Mouse (Mus musculus) 416B (cell line): ENCODE data around the gene Lgals7.

Experiments
- DNase-seq: peaks from one replicate; pipeline ENCODE4 v3.0.0; 2011; ENCODE audit warnings: low read depth

Gene Lgals7

DNA sequence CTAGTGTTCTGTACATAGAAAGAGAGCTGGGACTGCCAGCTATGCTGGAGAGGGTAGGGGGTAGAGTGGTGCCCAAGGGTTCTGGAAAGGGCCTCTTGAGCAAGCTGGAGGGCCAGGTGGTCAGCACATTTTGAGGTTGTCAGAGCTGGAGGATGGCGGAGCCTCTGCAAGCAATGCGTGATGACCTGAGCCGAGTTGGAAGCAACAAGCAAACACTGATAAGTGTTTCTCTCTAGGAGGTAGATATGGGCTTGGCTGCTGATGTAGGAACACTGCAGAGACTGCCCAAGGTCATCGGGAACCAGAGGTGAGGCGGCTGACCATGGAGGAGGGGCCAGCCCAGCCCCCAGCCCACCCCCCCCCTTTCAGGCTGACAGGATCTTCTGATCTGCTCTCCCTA is 32.7 kb upstream of the Lgals7 start:
- no peak for DNase-seq

- DNase-seq: no peak
Observed at GRCm38 (mm10) chr7:28831411-28832125, 32.1 kb upstream of the Lgals7 start.

DNA sequence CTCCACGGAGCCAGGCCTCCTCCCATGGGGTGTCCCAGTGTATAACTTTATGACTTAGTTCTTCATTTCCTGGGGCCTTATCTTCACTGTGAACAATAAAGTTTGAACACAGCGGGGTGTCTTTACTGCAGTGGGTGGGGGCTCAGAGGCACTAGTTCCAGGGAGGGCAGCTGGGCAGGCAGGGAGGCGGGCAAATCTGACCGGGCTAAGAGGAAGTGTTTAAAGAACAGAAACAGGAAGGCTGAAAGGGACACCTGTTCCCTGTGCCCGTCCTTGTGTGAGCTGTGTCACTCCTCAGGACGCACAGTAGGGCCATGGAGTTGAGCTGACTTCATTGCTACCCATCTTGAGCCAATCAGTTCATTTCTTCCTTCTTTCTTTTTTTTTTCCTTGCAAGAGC is 31.5 kb upstream of the Lgals7 start:
- DNase-seq: no peak

GRCm38 (mm10) chr7:28833723-28834347 is 29.8 kb upstream of the Lgals7 start, which contains the start of gene Lgals4:
Lgals4 (plus strand) TSS chr7:28833854.
- no peak for DNase-seq

DNA sequence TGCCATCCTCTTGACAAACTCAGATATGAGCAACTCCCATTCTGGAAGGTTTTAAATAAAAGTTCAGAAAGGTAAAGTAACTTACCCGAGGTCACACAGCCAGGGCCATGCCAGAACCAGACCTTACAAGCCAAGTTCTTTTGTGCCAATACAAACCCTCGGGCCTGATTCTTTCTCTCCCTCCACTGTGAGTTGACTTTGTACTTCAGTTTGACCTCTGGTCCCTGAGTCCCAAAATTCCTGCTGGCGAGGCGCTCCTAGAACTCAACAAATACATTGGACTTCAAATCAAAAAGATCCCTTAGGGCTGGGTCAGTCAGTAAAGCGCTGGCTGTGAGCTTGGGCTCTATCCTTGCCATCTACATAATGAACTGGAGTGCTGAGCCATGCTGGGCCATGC is 26.7 kb upstream of the Lgals7 start:
- DNase-seq: no peak

DNA sequence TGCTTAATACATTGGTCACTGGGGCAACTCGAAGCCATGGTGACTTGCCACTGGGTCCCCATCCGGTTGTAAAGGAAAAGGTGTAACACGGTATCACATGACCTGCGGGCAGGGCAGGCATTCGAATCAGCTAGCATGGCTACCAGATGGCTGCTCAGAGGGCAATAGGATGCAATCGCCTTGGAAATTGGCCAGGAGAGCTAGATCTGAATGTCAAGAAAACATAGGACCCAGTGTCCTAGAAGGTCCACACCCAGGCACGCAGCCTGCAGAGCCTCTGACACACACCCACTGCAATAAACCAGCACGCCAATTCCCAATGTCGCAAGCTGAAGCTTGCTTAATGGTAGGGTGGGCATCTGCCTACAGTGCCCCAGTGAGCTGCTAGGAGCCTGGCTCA is 25.3 kb upstream of the Lgals7 start:
- DNase-seq: peak; percentile 83

DNA sequence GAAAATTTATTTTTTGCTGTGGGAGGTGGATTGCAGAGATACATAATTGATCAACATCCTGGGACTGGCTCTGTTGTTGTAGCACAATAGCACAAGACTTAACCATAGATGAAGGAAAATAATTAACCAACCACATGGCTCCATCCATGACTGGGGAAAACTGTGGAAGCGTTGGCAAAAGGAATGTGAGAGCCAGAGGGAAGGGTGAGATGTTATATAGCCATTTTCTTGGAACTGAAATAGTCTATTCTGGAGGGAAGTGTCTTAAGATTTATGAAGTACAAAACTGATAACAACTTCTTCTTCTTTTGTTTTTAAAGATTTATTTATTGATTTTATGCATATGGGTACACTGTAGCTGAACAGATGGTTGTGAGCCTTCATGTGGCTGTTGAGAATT is 16.4 kb upstream of the Lgals7 start:
- DNase-seq: no peak

- DNase-seq: no peak
Observed at GRCm38 (mm10) chr7:28849700-28850236, 13.9 kb upstream of the Lgals7 start.

DNA sequence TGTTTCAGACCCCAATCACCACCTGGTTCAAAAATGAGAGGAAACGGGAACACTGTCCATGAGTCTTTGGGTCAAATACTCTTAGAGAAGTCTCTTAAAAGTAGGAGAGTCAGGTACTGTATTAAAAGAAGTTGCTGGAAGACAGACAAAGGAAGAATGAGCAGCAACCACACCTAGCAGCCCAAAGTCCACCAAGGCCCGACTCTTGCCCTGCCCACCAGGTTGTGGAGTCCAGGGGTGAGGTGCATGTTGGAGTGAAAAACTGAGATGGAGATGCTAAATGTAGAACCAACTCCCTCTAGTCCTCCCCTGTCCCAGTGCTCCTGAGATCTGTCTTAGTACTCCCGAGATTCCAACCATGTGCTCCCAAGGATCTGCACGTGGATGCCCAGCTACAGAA is 13.0 kb upstream of the Lgals7 start:
- no peak for DNase-seq

DNA sequence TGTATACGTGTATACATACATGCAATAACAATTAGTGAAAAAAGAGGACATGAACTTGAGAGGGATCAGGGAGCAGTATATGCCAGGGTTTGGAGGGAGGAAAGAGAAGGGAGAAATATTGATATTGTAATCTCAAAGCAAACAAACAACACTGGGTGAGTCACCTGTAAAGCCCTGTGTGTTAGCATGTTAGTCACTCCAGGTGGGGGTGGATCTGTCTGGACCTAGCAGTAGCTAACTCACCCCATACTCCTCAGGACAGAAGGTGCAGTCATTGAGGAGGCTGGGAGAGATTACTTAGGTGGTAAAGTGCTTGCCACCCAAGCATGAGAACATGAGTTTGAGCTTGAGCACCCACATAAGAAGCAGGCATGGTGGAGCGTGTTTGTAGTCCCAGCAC is 3.7 kb upstream of the Lgals7 start:
- no peak for DNase-seq

DNA sequence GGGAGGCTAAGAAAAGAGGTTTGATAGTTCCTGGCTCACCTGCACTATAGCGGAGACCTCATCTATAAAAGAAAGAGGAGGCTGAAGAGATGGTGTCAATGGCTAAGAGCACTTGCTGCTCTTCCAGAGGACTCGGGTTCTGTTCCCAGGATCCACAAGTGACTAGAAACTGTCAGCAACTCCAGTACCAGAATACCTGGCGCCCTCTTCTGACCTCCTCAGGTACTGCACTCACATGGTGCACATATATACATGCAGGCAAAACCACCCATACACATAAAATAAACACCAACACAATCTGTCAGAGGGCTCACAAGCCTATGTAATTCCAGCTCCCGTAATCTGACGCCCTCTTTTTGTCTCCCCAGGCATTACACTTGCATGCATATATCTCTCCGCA is 2.8 kb upstream of the Lgals7 start:
- no peak for DNase-seq

- peak; percentile 28 for DNase-seq
Observed at GRCm38 (mm10) chr7:28862817-28863499, 695 bp upstream of the Lgals7 start.

- no peak for DNase-seq
Observed at GRCm38 (mm10) chr7:28864288-28864750, 666 bp downstream of the Lgals7 start.

DNA sequence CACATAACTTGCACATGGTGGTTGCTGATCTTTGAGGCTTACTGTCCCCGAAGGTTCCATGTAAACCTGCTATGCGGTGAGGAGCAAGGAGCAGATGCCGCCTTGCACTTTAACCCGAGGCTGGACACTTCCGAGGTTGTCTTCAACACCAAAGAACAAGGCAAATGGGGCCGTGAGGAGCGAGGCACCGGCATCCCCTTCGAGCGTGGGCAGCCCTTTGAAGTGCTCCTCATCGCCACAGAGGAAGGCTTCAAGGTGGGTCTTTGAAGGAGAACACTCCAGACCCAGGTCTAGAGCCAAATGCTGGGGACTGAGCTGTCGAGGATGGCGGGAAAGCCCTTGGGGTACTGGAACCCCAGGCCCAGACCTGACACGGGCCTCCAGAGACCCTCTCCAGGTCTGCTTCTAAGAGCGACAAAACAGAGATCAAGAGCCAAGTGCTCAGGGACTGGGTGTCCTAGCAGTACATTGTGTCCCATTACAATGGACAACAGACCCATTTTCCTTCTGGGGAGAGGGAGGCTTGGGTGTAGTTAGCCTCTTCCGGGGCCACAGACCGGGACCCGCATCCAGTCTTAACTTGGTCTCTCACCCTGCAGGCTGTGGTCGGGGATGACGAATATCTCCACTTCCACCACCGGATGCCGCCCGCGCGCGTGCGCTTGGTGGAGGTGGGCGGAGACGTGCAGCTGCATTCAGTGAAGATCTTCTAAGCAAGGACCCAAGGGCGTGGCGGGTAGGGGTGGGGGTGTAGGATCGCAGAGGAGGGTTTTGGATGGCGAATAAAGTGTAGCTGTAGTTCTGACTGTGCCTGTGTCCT is 2.0 kb downstream of the Lgals7 start:
- peak; percentile 96 for DNase-seq

GRCm38 (mm10) chr7:28866769-28867507 is 3.3 kb downstream of the Lgals7 start:
- DNase-seq: peak; percentile 41

- DNase-seq: peak; percentile 92
Observed at GRCm38 (mm10) chr7:28867508-28868340, 4.1 kb downstream of the Lgals7 start.

DNA sequence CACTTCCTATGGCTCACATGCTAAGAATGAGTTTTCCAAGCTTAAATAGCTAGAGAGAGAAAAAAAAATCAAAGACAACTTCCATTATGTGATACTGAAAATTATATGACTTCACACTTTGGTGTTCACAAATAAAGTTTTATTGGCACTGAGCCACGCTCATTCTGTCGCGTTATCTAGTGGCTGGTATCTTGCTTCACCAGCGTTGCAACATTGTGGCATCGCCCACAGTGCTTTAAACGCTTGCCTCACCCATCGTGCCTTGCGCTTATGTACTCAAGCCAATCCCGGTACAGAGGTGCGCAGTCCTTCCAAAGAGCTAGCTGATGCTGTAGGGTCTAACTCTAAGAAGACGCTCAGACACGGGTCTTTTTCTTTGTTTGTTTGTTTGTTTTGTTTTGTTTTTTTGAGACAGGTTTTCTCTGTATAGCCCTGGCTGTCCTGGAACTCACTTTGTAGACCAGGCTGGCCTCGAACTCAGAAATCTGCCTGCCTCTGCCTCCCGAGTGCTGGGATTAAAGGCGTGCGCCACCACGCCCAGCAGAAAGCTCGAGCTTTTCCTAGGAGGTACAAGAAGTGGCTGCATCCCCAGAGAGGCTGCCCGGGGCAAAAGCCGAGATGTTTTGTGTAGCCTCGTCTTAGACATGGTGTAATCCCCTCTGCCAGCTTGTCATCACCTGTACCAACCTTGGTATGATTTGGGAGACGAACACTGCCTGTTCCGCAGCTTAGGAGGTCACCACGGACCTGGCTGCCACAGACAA is 7.4 kb downstream of the Lgals7 start:
- DNase-seq: peak; percentile 81

GRCm38 (mm10) chr7:28874565-28874964 is 10.9 kb downstream of the Lgals7 start:
- DNase-seq: no peak

GRCm38 (mm10) chr7:28876099-28876498 is 12.4 kb downstream of the Lgals7 start:
- no peak for DNase-seq

GRCm38 (mm10) chr7:28877155-28877554 is 13.5 kb downstream of the Lgals7 start:
- peak; percentile 37 for DNase-seq
